Mouse (Mus musculus) frontal cortex, postnatal 10 days (tissue): ENCODE data around the gene Olfr1444.

Experiments used
- DNase-seq, 2 experiments: peaks; one replicate each; pipeline ENCODE4 v3.0.0; 2022; ENCODE audit warnings: low spot score in 2 of 2, mixed read lengths in 1 of 2

The Olfr1444 gene

GRCm38 (mm10) chr19:12856983-12857382, at the start of gene Olfr1444:
Gene Olfr1444, plus strand, starts transcription at chr19:12857283.
- no peak for DNase-seq

GRCm38 (mm10) chr19:12812644-12813364, 44.3 kb upstream of the Olfr1444 start:
- DNase-seq = no peak

GRCm38 (mm10) chr19:12813883-12814282, 43.2 kb upstream of the Olfr1444 start:
- no peak for DNase-seq

- no peak for DNase-seq
These were observed 38.6 kb upstream of the Olfr1444 start for GRCm38 (mm10) chr19:12818507-12818906.

- no peak for DNase-seq
These were observed 36.7 kb upstream of the Olfr1444 start for GRCm38 (mm10) chr19:12820383-12820782.

GRCm38 (mm10) chr19:12824549-12824948, 32.5 kb upstream of the Olfr1444 start:
- no peak for DNase-seq

- no peak for DNase-seq
These were observed 26.2 kb upstream of the Olfr1444 start for GRCm38 (mm10) chr19:12830823-12831430.

- DNase-seq = no peak
These were observed 25.5 kb upstream of the Olfr1444 start for GRCm38 (mm10) chr19:12831559-12831958.

- DNase-seq = no peak
These were observed 23.5 kb upstream of the Olfr1444 start for GRCm38 (mm10) chr19:12833625-12834024.

GRCm38 (mm10) chr19:12838507-12838906, 18.6 kb upstream of the Olfr1444 start:
- no peak for DNase-seq

GRCm38 (mm10) chr19:12846382-12846781, 10.7 kb upstream of the Olfr1444 start, which contains the start of gene Gm5244:
Gene Gm5244, plus strand, starts transcription at chr19:12846682.
- DNase-seq = no peak

- DNase-seq = no peak
These were observed 26.5 kb downstream of the Olfr1444 start, which contains the start of gene Olfr1445 for GRCm38 (mm10) chr19:12883555-12883954. Gene Olfr1445, plus strand, starts transcription at chr19:12883855.

- DNase-seq = no peak
These were observed 36.3 kb downstream of the Olfr1444 start, which contains the start of gene Olfr1446 for GRCm38 (mm10) chr19:12893424-12893823. Gene Olfr1446, minus strand, starts transcription at chr19:12893524.

GRCm38 (mm10) chr19:12903643-12904042, 46.6 kb downstream of the Olfr1444 start, which contains the start of gene Olfr1447:
Gene Olfr1447, minus strand, starts transcription at chr19:12903743.
- DNase-seq = no peak
